Mouse (Mus musculus): ENCODE measurements around the gene Prc1.

The Prc1 gene

DNA sequence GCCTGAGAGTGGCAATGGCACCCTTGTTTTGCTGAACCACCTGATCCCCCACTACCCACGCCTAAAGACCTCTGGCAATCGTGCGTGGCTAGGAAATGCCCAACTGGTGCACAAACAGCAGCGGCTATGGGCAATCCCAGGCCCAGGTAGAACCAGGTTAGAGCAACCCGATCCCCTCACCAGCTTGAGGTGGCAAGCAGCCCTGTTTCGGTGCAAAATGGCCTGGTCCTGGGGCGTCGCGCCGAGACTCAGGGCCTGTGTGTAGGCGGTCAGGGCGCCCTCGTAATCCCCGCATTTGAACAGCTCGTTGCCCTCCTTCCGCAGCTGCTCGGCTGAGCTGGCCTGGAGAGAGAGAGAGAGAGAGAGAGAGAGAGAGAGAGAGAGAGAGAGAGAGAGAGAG is 45.1 kb downstream of the Prc1 start:
- peak; percentile 66 for DNase-seq

DNA sequence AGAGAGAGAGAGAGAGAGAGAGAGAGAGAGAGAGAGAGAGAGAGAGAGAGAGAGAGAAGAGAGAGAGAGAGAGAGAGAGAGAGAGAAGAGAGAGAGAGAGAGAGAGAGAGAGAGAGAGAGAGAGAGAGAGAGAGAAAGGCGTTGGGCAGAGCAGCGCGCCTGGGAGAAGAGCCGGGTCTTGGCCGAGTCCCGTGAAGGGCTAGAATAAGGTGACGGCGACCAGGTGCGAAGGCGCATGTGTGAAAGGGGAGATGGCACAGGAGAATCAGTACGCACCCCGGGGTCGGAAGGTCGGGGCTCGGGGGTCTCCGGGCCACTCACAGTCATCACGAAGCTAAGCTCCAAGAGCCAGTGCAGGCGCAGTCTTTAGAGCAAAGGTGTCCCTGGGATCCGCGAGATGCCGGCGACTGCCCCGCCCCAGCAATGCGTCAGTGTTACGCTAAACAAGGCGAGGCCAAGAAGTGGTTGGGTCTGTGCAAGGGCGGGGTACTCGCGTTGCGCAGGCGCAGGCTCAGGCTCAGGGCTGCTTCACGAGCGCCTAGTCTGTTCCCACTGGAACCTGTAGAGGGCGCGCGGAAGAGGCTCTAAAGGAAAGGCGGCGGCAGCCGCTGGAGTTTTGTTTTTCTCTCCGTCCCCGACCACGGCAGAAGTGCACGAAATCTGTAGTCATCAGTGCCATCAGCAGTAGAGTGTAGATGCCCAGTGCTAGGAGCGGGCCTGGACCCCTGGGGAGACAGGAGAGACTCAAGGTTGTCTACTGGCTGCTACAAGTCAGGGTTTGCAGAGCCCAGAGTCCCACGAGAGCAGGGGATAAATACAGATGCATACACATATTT is 45.8 kb downstream of the Prc1 start:
- peak; percentile 99 for DNase-seq

DNA sequence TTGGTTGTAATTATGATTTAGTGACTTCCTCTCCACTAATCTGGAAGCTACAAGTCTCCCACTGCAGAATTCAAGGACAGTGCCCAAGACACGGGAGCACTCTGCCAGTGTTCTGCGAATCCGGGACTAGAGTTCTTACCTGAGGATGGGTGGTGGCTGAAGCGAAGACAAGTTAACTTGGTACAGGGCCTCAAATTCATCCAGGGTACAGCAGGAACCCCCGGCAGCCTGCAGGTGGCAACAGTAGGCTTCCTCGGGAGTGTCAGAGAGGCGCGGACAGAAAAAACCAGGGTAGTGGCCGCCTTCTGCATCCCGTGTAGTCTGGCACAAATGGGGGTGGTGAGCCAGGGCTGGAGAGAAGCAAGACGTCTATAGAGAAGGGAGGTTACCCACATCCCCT is 46.5 kb downstream of the Prc1 start, which contains the start of gene Unc45a:
Unc45a (minus strand) TSS at position 213 of the 400 bp plus-strand sequence.
- DNase-seq = peak; percentile 81

DNA sequence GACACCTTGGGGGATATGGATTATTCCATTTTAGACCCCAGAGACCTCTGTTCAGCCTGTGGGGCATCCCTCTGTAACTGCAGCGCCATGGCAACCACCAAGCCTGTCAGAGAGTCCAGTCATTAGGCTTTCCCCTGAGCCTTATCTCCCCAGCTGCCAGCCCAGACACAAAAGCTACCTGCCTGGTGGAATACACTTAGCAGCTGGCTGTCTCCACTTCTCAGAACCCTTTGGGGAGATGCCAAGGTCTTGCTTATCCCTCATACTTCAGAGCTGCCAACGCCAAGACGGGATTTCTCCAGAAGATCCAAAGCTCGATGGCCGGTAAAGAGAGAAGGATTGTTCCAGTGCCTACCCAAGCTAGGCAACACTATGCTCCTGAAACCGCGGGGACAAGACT is 47.5 kb downstream of the Prc1 start:
- DNase-seq = peak; percentile 65

DNA sequence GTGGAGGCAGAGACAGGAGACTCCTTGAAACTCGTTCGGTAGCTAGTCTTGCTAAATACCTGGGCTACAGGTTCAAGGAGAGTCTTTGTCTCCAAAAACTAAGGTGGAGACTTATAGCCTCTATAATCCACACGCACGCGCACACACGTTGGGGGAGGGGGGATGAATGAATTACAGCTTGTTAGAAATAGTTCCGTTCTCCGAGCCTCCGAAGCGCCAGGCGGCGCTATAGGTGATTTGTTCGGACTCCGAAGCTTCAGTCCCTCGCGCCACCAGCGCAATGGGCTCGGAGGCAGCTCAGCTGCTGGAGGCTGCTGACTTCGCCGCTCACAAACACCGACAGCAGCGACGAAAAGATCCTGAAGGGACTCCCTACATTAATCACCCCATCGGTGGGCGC is 48.6 kb downstream of the Prc1 start, which contains the start of gene Hddc3:
Hddc3 (plus strand) TSS at position 247 of the 400 bp plus-strand sequence.
- DNase-seq = peak; percentile 94

DNA sequence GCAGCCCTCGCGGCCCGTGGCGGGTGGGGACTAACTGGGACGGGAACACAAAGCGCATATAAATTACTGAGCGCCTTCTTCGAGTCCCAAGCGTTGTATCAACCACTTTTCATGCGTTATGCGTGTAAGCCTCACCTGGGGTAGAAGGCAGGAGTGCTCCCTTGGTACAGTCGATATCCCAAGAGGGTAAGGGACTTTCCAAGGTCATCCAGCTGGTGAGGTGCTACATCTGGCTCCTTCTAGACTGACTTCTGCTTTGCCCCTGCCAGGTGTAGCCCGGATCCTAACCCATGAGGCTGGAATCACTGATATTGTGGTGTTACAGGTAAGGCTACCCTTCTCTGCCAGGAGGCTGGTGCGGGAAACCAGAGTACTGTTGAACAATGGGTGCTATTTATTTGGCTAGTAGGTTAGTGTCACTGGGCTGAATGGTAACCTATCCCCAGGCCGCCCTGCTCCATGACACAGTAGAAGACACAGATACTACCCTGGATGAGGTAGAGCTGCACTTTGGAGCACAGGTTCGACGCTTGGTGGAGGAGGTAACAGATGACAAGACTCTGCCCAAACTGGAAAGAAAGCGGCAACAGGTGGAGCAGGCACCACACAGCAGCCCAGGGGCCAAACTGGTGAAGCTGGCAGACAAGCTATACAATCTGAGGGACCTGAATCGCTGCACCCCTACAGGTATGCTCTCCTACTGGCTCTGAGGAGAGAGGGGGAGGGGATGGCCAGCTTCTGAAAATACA is 49.2 kb downstream of the Prc1 start:
- peak; percentile 66 for DNase-seq

DNA sequence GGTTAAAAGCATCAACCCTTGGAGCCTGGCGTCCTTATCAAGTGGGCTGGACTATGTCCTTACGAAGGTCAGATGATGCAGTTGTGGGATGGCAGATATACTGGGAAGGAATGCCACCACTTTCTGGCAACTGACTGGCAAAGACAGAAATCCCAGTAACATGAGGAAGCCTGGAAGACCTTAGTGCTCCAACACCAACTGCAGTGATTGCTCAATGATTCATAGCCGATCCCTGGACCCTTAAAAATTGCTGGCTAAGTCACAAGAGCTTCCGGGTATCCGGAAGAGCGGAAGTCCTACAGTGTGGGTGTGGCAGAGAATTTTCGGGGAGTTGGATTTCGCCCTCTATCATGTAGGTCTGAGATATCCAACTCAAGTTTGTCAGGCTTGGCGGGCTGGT is 51.9 kb downstream of the Prc1 start:
- DNase-seq = no peak

DNA sequence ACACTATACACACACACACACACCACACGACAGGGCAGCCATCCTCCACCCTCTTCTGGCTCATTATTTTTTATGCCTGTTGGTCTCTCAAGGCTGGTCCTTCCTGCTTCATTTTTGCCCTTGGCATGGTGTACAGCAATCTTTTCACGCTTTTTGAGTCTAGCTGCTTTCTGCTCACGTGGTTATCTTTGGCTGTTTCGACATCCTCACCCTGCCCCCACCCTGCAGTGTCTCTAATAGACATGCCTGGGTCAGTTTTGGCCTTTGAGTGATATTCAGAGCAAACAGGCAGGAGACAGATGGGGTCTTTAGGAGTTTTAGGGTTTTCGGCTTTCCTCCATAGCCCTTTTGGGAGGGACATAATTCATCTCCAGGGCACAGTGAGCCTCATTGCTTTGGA is 52.6 kb downstream of the Prc1 start:
- DNase-seq = peak; percentile 22

DNA sequence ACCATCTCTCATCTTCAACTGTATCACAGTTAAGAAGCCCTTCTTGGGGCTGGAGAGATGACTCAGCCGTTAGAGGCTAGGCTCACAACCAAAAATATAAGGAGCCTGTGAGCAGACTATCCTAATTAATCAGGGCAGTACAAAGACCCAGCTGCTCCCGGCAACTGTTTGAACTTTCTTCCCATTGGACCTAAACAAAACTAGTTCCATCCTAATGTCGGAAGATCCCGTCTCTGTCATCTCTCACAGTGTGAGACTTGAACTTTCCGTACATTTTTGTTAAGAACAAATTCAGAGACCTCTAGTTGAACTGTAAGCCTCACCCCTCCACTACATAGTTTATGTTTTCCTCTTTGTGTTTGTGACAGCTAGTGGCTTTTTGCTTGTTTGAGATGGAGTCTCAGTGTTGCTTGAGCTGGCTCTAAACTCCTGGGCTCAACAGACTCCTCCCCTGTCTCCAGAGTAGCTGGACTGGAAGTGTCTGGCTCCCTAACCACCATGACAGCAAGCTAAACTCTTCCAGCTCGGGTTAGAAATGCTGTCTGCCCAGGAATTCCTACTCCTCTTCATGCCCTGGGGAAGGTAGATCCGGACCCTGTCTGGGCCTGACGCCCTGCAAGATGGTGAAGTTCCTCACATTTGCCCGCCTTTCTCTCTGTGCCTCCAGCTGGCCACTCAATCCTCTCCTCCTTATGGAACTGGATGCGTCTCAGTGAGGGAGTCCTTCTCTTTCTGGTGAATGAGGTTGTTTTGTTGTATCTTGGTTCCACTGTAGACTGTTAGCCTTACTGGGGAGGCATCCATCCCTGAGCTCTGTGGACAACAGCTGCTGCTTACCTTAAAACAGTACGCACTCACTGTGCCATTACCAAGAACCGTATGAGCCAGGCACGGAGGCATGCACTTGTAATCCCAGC is 53.7 kb downstream of the Prc1 start:
- DNase-seq = no peak

DNA sequence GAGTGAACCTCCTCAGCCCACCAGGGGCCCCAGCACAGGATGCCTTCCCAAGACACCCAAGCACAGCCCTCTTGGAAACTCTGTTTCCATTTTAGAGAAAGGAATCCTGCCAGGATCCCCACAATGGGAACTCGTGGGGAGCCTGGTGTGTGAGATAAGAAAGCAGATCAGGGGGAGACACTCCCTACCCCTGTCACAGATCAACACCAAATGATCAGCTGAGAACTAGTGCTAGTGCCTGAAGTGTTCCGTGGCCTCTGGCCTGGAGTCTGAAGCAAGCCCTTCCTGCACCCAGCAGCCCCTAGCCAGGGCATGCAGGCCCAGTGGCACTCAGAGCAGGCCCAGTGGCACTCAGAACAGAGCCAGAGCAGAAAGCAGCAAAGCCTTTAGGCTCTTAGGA is 56.6 kb downstream of the Prc1 start:
- no peak for DNase-seq

DNA sequence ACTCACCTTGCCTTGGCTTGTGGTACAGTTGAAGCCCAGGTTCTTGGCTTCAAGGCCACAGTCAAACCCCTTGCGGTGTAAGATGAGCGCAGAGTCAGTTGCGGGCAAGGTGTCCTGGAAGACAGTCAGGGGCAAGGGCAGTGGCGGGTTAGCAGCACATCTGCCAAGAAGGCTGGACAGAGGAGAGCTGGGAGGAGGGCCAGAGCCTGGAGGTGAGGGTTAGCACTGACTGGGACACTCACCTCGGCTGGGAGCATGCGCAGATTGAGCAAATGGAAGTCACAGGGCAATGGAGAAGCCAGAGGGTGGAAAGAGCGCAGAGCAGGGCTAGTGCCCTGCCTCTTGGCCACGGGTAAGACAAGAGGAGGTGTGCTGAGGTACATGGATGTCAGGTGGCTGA is 58.7 kb downstream of the Prc1 start:
- DNase-seq = no peak

DNA sequence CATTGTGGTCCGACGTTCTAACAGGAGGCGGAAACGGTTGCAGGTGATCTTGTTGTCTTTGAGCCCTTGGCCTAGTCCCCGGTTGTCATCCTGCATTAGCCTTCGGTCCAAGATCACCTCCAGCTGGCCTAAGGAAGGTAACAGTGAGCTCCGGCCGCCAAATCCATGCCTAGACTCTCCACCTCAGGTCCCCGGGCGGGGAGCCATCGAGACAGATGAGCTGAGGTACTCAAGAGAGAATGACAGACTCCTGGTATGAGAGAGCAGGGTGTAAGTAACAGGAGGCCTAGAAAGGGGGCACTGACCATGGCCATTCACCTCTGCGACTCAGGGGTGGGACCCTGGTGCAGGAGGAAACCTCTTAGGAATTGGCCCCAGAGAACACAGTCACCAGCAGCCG is 62.1 kb downstream of the Prc1 start:
- peak; percentile 64 for DNase-seq

DNA sequence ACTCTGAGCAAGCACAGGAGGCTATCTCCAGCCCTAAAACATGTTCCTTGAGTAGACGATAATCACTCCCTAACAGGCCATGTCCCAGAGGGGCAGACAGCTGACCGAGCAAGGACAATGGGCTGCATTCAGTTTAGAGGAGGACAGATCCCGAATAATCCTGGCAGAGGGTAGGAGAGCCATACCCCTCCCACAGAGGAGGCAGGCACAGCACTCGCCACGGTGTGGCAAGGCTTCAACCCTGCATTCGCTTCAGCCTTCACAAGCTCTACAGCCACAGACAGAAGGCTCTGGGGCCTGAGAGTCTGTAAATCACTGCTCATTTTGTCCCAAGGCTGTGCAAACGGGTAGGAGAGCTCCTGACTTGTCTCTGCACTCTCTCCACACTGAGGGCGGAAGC is 62.9 kb downstream of the Prc1 start:
- no peak for DNase-seq

DNA sequence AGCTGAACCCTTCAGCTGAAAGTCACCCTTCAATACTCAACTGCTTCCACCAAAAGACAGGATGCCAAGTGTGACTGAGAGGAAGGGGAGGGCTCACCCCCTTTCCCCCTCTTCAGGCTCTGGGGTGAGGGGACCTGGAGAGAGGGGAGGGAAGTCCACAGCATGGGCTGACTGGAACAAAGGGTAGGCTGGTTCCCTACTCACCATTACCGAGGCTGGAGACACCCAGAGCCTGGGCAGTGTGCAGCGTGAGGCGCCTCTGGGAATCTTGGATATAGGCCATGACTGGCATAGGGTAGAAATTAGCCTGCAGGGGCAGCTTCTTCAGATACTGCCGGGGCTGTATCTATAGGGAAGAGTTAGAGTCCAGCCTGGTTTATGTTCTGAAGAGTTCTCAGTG is 63.8 kb downstream of the Prc1 start:
- DNase-seq = no peak

DNA sequence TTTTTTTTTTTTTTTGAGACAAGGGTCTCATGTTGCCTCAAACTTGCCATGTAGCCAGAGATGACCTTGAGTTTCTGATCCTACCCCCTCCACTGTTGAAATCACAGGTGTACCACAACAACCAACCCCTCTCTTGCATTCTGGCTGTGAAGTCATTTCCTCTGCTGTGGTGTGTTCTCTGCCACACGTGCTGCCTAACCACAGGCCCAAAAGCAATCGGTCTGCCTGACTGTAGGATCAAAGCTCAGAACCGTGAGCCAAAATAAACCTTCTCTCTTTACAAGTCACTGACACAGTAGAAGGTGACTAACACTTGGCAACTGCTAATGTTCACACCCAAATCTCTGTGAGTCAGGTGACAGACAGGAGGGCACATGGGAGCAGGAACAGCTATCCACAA is 66.2 kb downstream of the Prc1 start:
- no peak for DNase-seq

DNA sequence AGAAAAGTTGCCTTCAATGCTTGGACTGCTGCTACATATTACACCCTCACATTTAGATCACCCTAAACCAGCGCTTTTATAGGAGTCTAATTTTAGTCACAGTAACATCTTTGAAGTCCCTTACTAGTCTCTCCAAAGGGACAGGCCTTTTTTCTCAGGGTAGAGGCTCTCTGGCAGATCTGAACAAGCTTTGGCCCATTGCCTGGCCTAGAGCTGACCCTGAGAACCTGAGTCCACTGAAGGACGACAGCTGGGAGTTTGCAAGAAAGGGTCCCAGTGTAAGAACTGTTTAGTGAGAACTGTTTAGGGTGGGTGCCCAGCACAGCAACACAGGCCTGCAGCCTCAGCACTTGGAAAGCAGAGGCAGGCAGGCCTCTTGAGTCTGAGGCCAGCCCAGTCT is 71.5 kb downstream of the Prc1 start:
- DNase-seq = no peak
